Mouse (Mus musculus) urinary bladder, adult 2 months (tissue): Measurements from ENCODE around the gene Olfr397. TPM values are rescaled to one million over a fixed set of nuclear protein-coding genes. Genes with fewer than 3 reads are reported as not detected.

Source experiments
- DNase-seq: peaks from one replicate; pipeline ENCODE4 v3.0.0; 2022; ENCODE audit warnings: low spot score
- polyA plus RNA-seq: library from polyadenylated mRNA; depleted of rRNA; stranded (reverse); fragments of >200 nt; gene quantifications from 2 replicates; pipeline ENCODE4 v1.2.3, GENCODE M21; 2012; rRNA removed

Olfr397 gene
- not detected in 2 replicates for polyA plus RNA-seq

DNA sequence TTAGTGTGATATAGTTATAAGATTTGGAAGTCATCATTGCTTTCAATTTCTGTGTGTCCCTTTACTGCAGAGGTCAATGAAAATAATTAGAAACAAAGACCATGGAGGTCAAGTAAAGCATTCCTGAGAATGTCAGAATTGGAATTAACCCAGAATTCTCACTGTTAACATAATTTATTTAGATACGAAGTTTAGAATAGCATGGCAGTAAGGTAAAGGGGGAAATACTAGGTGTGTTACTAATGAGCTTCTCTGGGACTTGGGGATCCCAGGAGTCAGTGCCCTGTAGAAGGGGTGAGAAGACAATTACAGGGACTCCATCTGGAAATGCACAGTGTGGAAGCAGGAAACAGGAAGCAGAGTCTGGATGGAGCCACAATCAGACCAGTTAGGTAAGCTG lies at the start of gene Olfr397:
Olfr397 (plus strand) TSS at position 301 of the 400 bp plus-strand sequence.
- DNase-seq = no peak

GRCm38 (mm10) chr11:73936377-73936776 lies 24.2 kb upstream of the Olfr397 start, which contains the start of gene Olfr23:
Gene Olfr23 (plus strand): TSS chr11:73936677.
- no peak for DNase-seq

DNA sequence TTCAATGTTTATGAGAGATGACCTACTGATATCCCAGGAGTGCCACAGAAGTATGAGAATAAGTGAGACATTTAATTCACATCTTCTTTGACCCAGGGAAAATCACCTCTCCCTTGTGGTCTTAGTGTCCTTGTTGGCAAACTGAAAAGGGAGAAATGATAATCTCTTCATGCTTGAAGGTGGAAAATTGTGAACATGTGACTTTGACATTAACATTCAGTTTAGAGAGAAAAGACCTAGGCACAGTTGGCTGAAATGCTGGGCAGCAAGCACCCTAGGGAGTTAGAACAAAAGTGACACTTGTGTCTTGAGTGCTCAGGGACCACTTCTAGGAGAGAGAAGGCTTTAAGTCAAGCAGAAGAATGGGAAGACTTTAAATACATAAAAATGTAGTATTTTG lies 29.7 kb downstream of the Olfr397 start, which contains the start of gene Olfr398:
Olfr398 (minus strand) TSS at position 101 of the 400 bp plus-strand sequence.
- DNase-seq = no peak

GRCm38 (mm10) chr11:73993115-73993514 lies 32.5 kb downstream of the Olfr397 start:
- DNase-seq = no peak

Other genes starting within 250 kb of the Olfr397 start
- not detected in 2 replicates for gene Olfr389, start 180.1 kb upstream of the Olfr397 start, polyA plus RNA-seq
- gene Olfr390, start 177.9 kb upstream of the Olfr397 start, polyA plus RNA-seq = not detected in 2 replicates
- gene Olfr391-ps, start 157.8 kb upstream of the Olfr397 start, polyA plus RNA-seq = not detected in 2 replicates
- gene Olfr392, start 143.8 kb upstream of the Olfr397 start, polyA plus RNA-seq = not detected in 2 replicates
- not detected in 2 replicates for gene Olfr393, start 109.4 kb upstream of the Olfr397 start, polyA plus RNA-seq
- gene Olfr394, start 70.0 kb upstream of the Olfr397 start, polyA plus RNA-seq = not detected in 2 replicates
- not detected in 2 replicates for gene Olfr395, start 51.5 kb upstream of the Olfr397 start, polyA plus RNA-seq
- gene Olfr23, start 24.1 kb upstream of the Olfr397 start, polyA plus RNA-seq = not detected in 2 replicates
- gene Olfr398, start 29.6 kb downstream of the Olfr397 start, polyA plus RNA-seq = not detected in 2 replicates
- gene Olfr139, start 95.7 kb downstream of the Olfr397 start, polyA plus RNA-seq = not detected in 2 replicates
- gene Olfr399, start 95.8 kb downstream of the Olfr397 start, polyA plus RNA-seq = not detected in 2 replicates
- gene Zfp616, start 109.1 kb downstream of the Olfr397 start, polyA plus RNA-seq = not detected in 2 replicates
- gene Olfr401, start 152.9 kb downstream of the Olfr397 start, polyA plus RNA-seq = not detected in 2 replicates
- gene Olfr402, start 192.7 kb downstream of the Olfr397 start, polyA plus RNA-seq = not detected in 2 replicates
- gene Olfr403, start 225.4 kb downstream of the Olfr397 start, polyA plus RNA-seq = not detected in 2 replicates